Mouse (Mus musculus) frontal cortex, postnatal 14 days (tissue): ENCODE measurements around the gene Nckap5.
"Not testable (repeated sequence)": the region's sequence is repeated elsewhere in the genome, so short reads cannot be mapped to it uniquely, and the experiment has no call there.

ENCODE experiments used
- DNase-seq, 2 experiments: peaks; one replicate each; pipeline ENCODE4 v3.0.0; 2022; ENCODE audit warnings: low spot score in 2 of 2

Gene Nckap5

GRCm38 (mm10) chr1:126168579-126168978 lies 662.0 kb downstream of the Nckap5 start:
- DNase-seq = no peak

- no peak for DNase-seq
Observed at GRCm38 (mm10) chr1:126168131-126168530, 662.5 kb downstream of the Nckap5 start.

DNA sequence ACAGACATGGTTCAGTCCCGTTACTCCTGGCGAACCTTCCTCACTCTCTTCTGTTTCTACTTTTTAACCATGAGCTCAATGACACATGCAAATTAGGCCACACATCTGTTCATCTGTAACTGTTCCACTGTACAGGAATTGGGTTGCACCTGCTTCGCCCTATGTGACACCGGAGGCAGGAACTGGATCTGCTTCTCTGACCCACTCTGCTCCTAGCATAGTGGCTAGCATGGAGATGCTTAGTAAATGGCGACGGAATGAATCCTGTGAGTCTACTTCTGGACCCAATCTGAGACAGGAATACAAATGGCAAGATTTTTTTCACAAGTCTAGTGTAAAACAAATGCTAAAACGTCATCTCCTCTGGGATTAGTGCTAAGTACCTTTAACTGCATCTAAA lies 663.1 kb downstream of the Nckap5 start:
- DNase-seq = no peak

DNA sequence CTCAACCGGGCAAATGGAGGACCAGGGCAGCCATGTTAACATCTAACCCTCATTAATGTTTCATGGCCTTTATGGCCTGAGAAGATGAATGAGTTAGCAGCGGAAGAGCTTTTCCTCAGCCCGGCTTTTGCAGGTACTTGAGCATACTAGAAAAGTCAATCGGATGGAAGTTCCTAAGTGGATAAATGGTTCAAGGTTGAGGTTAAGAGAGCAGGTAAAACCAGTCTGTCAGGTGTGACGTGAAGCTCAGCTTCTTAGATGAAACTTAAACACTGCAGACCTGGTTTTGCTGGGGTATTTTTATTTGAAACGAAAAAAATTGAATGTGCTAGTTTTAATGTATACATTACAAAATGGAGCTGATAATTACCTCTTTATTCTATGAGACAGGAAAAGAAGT lies 671.3 kb downstream of the Nckap5 start:
- DNase-seq = no peak

DNA sequence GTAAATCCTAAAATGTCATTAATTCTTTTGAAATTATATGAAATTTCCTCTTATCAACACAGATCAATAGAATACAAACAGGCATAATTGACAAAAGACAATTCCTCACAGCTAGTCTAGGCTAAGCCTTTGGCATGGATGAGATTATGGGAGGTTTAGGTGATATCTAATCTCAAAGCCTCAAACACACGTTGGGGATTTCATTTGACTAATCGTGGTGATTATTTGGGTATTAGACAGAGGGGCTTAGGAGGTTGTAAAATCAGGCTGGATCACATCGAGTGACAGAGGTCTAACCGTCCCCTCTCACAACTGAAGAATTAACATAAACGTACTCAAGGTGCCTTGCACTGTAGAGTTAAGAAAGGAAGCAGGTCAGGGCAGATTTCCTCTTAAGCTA lies 674.8 kb downstream of the Nckap5 start:
- DNase-seq = no peak

- DNase-seq = peak; percentile 28 to 40
Observed at GRCm38 (mm10) chr1:126153516-126154234, 676.9 kb downstream of the Nckap5 start.

GRCm38 (mm10) chr1:126152217-126152616 lies 678.4 kb downstream of the Nckap5 start:
- DNase-seq = peak in 1 of 2 experiments; percentile 16

DNA sequence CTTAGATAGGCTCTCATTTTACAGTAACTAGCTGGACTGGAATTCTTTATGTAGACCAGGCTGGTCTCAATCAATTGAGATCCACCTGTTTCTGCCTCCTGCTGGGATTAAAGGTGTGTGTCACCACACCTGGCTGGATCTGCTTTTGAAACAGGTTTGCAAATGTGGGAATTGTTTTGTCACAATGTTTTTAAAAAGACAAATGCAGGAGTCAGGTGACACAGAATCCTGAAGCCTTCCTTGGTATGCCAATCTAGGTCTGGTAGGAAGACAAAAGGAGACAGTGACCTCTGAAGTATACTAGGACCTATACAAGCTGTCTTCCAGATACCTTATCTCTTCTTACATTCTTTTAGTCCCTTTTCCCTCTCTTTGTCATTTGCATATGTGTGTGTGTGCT lies 680.6 kb downstream of the Nckap5 start:
- no peak for DNase-seq

GRCm38 (mm10) chr1:126135717-126136116 lies 694.9 kb downstream of the Nckap5 start:
- DNase-seq = no peak

DNA sequence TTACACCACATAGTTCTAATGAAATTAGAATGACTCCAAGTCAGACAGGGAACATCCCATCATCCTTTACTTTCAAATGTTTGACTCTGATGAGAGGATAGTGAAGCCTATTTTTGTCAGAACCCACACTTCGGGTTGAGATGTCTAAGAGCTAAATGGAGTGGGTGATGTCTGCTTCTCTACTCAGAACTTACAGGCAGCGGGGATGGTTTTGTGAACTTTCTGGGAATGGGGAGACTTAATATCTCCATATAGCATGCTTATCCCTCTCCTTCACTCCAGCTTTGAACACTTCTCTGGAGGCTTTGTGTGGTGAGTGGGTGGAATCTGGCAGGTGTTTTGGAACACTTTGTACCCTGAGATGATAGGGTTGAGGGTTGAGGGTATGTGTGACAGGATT lies 698.3 kb downstream of the Nckap5 start:
- DNase-seq = no peak

DNA sequence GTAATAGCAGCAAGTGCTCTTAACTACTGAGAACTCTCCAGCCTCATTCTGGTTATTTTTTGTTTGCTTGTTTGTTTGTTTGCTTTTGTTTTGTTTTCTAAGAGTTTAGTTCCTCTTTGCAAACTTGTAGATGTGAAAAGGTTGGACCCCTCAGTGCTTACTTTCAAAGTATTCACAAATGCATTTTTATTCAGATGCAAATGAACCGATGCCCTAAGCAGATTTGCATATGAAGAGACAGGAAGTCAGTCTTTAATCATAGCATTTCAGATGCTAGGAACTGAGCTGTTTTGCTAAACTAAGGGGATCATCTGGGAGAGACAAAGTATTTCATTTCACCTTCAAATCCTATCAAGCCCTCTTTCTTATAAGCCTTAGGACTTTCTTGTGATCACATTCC lies 701.5 kb downstream of the Nckap5 start:
- no peak for DNase-seq

DNA sequence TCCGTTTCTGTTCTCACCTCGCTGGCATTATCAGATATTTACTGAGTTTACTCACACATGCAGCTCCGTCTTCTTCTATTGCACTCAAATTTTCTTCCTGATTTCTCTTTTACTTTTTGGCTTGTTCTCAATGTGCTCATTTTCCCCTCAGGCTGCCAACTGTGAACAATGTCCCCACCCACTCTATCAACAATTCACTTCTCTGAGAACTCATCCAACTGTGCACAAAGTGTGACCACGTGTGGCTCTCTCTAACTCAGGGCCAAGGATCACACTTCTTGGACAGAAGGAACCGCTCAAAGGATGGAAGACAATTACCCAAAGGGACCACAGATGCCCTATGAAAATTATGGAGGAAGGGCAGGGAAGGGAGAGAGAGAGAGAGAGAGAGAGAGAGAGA lies 707.5 kb downstream of the Nckap5 start:
- DNase-seq = no peak

GRCm38 (mm10) chr1:126120506-126120905 lies 710.1 kb downstream of the Nckap5 start:
- DNase-seq = no peak

DNA sequence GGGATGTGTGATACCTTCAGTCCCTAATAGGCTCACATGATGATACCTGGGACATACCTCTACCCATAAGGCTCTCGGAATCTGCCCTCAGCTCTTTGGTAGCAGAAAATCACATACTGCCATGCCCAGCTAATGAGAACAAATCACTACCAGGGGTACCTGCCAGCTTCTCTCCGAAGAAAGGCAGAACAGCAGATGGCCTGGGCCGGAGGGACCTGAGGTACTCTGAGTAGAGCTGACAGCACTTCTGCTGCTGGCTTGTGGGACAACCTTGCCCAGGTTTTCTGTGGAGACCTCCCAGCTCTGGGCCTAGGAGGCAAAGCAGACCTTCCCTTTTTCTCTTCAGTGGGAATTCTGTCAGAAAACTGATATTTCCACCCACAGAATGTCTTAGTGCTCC lies 714.6 kb downstream of the Nckap5 start:
- no peak for DNase-seq

DNA sequence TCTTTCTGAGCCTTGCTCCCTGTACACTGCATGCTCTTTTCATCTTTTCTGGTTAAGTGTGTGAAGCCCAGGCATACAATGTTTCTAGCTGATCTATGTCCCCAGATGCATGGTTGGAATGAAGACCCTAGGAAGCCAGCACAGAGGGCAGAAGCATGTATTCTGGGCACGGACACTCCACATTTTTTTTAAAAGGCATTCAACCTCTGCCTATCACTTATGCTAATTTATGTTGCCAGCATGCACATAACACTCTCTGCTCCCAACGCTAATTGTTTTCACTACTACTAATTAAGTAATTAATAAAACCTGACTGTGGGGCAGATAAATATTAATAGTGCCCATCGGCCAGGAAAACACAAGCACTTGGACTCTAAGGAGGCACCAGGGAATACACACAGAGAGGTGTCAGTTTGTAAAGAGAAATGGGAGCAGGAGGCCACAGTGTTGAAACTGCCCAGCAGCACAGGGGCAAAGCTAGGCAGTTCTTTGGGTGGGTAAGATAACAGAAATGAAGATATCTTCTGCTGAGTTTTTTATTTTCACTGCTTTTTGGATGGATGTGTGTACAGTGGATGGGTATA lies 724.8 kb downstream of the Nckap5 start:
- no peak for DNase-seq

GRCm38 (mm10) chr1:126094346-126094745 lies 736.3 kb downstream of the Nckap5 start:
- no peak for DNase-seq

DNA sequence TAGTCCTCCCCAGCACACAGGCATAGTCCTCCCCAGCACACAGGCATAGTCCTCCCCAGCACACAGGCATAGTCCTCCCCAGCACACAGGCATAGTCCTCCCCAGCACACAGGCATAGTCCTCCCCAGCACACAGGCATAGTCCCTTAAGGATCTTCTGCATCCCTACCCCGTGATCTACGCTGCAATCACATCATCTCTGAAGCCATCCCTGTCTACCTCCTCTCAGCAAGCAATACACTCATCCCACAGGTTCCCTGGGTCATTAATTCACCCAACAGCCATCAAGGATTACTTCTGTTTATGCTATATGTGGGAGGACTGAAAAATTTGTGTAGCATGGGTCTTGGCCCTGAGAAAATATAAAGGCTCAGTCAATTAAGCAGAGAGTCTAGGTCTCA lies 738.6 kb downstream of the Nckap5 start:
- DNase-seq = not testable (repeated sequence)

DNA sequence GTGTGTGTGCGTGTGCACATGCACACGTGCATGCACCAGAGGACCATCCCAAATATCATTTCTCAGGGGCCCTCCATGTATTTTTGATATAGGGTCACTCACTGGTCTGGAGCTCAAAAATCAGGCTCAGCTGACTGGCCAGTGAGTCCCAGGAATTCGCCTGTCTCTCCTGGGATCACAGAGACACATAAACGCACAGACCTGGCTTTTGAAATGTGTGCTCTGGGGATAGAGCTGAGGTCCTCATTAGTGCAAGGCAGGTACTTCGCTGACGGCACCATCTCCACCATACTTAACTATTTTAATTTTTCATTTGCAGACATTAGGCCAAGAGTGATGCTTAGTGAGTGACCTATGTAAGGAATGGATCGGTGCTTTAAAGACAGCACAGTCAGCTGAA lies 743.4 kb downstream of the Nckap5 start:
- no peak for DNase-seq

DNA sequence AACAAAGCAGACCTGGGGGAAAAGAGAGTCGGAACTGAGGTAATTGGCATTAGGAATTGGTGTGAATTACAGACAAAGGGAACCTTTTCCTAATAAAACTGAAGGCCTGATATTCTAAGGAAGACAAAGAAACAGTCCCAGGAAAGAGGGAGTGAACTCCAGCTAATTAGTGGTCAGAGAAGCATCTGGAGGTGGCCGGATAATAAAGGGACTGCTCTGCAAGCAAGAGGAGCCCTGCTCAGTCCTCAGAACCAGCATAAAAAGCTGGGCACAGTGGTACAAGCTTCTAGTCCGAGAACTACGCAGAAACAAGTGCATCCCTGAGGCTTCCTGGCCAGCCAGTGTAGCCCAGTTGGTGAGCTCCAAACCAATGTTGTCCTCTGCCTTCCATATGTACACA lies 754.3 kb downstream of the Nckap5 start:
- no peak for DNase-seq

DNA sequence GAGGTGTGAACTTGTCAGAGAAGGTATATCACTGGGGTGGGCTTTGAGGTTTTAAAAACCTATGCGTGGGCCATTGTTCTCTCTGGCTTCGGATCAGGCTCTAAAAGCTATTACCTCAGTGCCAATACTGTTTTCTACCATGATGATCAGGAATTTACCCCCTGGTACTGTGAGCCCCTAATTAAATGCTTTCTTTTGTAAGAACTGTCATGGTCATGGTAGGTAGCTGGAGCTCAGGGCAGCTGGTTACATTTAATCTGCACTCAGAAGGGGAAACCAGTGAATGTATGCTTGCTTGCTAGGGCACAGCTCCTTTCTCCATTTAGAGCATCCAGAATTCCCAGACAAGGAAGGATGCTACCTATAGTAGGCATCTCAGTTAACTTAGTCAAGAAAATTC lies 759.7 kb downstream of the Nckap5 start:
- no peak for DNase-seq

- DNase-seq = no peak
Observed at GRCm38 (mm10) chr1:126051491-126051890, 779.1 kb downstream of the Nckap5 start.

- no peak for DNase-seq
Observed at GRCm38 (mm10) chr1:126042886-126043285, 787.7 kb downstream of the Nckap5 start.

DNA sequence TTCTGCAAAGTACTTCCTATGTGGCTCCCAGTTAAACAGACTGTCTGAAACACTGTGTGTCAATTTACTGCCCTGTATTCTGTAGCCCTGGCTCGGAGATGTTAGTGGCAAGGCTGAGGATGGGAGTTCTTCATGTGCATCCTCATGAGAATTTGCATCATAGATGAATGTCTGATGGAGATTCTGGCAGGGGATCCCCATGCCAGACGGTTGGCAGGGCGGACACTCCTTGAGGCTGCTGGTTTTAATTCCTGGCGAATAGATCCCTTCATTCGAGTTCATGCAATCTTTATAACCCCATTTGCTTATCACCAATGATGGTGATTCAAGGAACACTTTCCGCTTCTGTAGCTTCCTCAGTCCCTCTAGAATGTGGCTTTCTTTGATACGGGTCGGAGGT lies 803.1 kb downstream of the Nckap5 start:
- no peak for DNase-seq

GRCm38 (mm10) chr1:126024518-126024917 lies 806.1 kb downstream of the Nckap5 start:
- DNase-seq = peak; percentile 15 to 39
